Mouse (Mus musculus): ENCODE measurements around the gene Rtbdn. TPM values are rescaled to one million over a fixed set of nuclear protein-coding genes. Genes with fewer than 3 reads are reported as not detected.

Rtbdn gene
- total RNA-seq, 1 experiment, result 0.13 TPM

GRCm38 (mm10) chr8:84911854-84912253 lies 34.9 kb upstream of the Rtbdn start:
- Histone ChIP-seq H3K4me1 (ENCODE audit: control insufficient read depth in 2 of 2, insufficient read depth in 2 of 2, low read length in 2 of 2, poor library complexity in 1 of 2) (peaks cover 0 to 20% of the 10 kb centered on the region in 2 experiments; a peak in 2 of 4 replicates), H3K4me3 (ENCODE audit: insufficient read depth in 1 of 2, low read depth in 1 of 2, low read length in 2 of 2, poor library complexity in 1 of 2, severe bottlenecking in 1 of 2) (peak overlapping the region; percentile 67 to 86; a peak in 2 of 4 replicates), H3K27ac (ENCODE audit: insufficient read depth, low read depth, low read length, poor library complexity, severe bottlenecking) (no peak overlapping the region), H3K36me3 (ENCODE audit: control insufficient read depth, insufficient read depth, low read length, poor library complexity, severe bottlenecking) (peaks cover 18% of the 10 kb centered on the region), H3K9me3 (ENCODE audit: control insufficient read depth, insufficient read depth, low read depth, low read length) (no peaks in the 10 kb centered on the region), H3K9ac (ENCODE audit: insufficient read depth, low read depth, low read length, poor library complexity, severe bottlenecking) (peak overlapping the region; percentile 87; the same call in 1 of the 2 replicates)
- DNase-seq (ENCODE audit: low read depth, low spot score), result no peak
- in situ Hi-C loops (cut with MboI; ENCODE audit: low sequenced_read_pairs in 2 of 2, unreplicated experiment in 2 of 2), result no loop called here
- no peak for TF ChIP-seq ZC3H11A (IDR thresholded peaks at IDR 0.05; ENCODE audit: borderline replicate concordance, low read depth, low read length)
- TF ChIP-seq ZNF384 (IDR thresholded peaks at IDR 0.05; ENCODE audit: low read depth, low read length), result no peak
- no peak for TF ChIP-seq MAFK (IDR thresholded peaks at IDR 0.05; ENCODE audit: insufficient read depth, low read depth, low read length)
- no peak for TF ChIP-seq CHD2 (IDR thresholded peaks at IDR 0.05; ENCODE audit: low read depth, low read length)

GRCm38 (mm10) chr8:84912391-84912790 lies 34.4 kb upstream of the Rtbdn start:
- Histone ChIP-seq H3K9ac (ENCODE audit: insufficient read depth, low read depth, low read length, poor library complexity, severe bottlenecking) (peak overlapping the region; percentile 87), H3K27ac (ENCODE audit: insufficient read depth, low read depth, low read length, poor library complexity, severe bottlenecking) (no peak overlapping the region), H3K36me3 (ENCODE audit: control insufficient read depth, insufficient read depth, low read length, poor library complexity, severe bottlenecking) (peaks cover 18% of the 10 kb centered on the region), H3K4me1 (ENCODE audit: control insufficient read depth in 2 of 2, insufficient read depth in 2 of 2, low read length in 2 of 2, poor library complexity in 1 of 2) (peaks cover 0 to 20% of the 10 kb centered on the region in 2 experiments; a peak in 2 of 4 replicates), H3K9me3 (ENCODE audit: control insufficient read depth, insufficient read depth, low read depth, low read length) (no peaks in the 10 kb centered on the region), H3K4me3 (ENCODE audit: insufficient read depth in 1 of 2, low read depth in 1 of 2, low read length in 2 of 2, poor library complexity in 1 of 2, severe bottlenecking in 1 of 2) (peak overlapping the region; percentile 67 to 86)
- no peak for DNase-seq (ENCODE audit: low read depth, low spot score)
- TF ChIP-seq MAFK (IDR thresholded peaks at IDR 0.05; ENCODE audit: insufficient read depth, low read depth, low read length) (no peak), ZC3H11A (IDR thresholded peaks at IDR 0.05; ENCODE audit: borderline replicate concordance, low read depth, low read length) (no peak), HCFC1 (IDR thresholded peaks at IDR 0.05; ENCODE audit: borderline replicate concordance, insufficient read depth, low read length) (no peak), CHD2 (IDR thresholded peaks at IDR 0.05; ENCODE audit: low read depth, low read length) (no peak), ZNF384 (IDR thresholded peaks at IDR 0.05; ENCODE audit: low read depth, low read length) (no peak)
- in situ Hi-C loops (cut with MboI; ENCODE audit: low sequenced_read_pairs in 2 of 2, unreplicated experiment in 2 of 2), result no loop called here

- peak overlapping the region; percentile 73 for H3K27ac ChIP-seq (ENCODE audit: insufficient read depth, low read depth, low read length, poor library complexity, severe bottlenecking)
- no peaks in the 10 kb centered on the region for H3K9me3 ChIP-seq (ENCODE audit: control insufficient read depth, insufficient read depth, low read depth, low read length)
- peak; percentile 90 for DNase-seq (ENCODE audit: low read depth, low spot score)
- H3K9ac ChIP-seq (ENCODE audit: insufficient read depth, low read depth, low read length, poor library complexity, severe bottlenecking), result peak overlapping the region; percentile 87
- H3K36me3 ChIP-seq (ENCODE audit: control insufficient read depth, insufficient read depth, low read length, poor library complexity, severe bottlenecking), result peaks cover 20% of the 10 kb centered on the region
- H3K4me1 ChIP-seq (ENCODE audit: control insufficient read depth in 2 of 2, insufficient read depth in 2 of 2, low read length in 2 of 2, poor library complexity in 1 of 2), result peaks cover 0 to 23% of the 10 kb centered on the region in 2 experiments; a peak in 2 of 4 replicates
- TF ChIP-seq ZC3H11A (IDR thresholded peaks at IDR 0.05; ENCODE audit: borderline replicate concordance, low read depth, low read length) (no peak), MAFK (IDR thresholded peaks at IDR 0.05; ENCODE audit: insufficient read depth, low read depth, low read length) (no peak), CHD2 (IDR thresholded peaks at IDR 0.05; ENCODE audit: low read depth, low read length) (no peak), ZNF384 (IDR thresholded peaks at IDR 0.05; ENCODE audit: low read depth, low read length) (no peak), HCFC1 (IDR thresholded peaks at IDR 0.05; ENCODE audit: borderline replicate concordance, insufficient read depth, low read length) (no peak)
- H3K4me3 ChIP-seq (ENCODE audit: insufficient read depth in 1 of 2, low read depth in 1 of 2, low read length in 2 of 2, poor library complexity in 1 of 2, severe bottlenecking in 1 of 2), result peak overlapping the region; percentile 67 to 86
- in situ Hi-C loops (cut with MboI; ENCODE audit: low sequenced_read_pairs in 2 of 2, unreplicated experiment in 2 of 2), result no loop called here
These were observed 33.8 kb upstream of the Rtbdn start for GRCm38 (mm10) chr8:84912895-84913501.

GRCm38 (mm10) chr8:84913502-84913900 lies 33.3 kb upstream of the Rtbdn start:
- peak overlapping the region; percentile 73 for H3K27ac ChIP-seq (ENCODE audit: insufficient read depth, low read depth, low read length, poor library complexity, severe bottlenecking)
- TF ChIP-seq MAFK (IDR thresholded peaks at IDR 0.05; ENCODE audit: insufficient read depth, low read depth, low read length) (no peak), ZNF384 (IDR thresholded peaks at IDR 0.05; ENCODE audit: low read depth, low read length) (no peak), CHD2 (IDR thresholded peaks at IDR 0.05; ENCODE audit: low read depth, low read length) (no peak), HCFC1 (IDR thresholded peaks at IDR 0.05; ENCODE audit: borderline replicate concordance, insufficient read depth, low read length) (no peak), ZC3H11A (IDR thresholded peaks at IDR 0.05; ENCODE audit: borderline replicate concordance, low read depth, low read length) (no peak)

More at GRCm38 (mm10) chr8:84913502-84913900, 33.3 kb upstream of the Rtbdn start:
- H3K9me3 ChIP-seq (ENCODE audit: control insufficient read depth, insufficient read depth, low read depth, low read length), result no peaks in the 10 kb centered on the region
- DNase-seq (ENCODE audit: low read depth, low spot score), result no peak
- H3K4me1 ChIP-seq (ENCODE audit: control insufficient read depth in 2 of 2, insufficient read depth in 2 of 2, low read length in 2 of 2, poor library complexity in 1 of 2), result peaks cover 3 to 27% of the 10 kb centered on the region in 2 experiments; a peak in 3 of 4 replicates
- peak overlapping the region; percentile 87 for H3K9ac ChIP-seq (ENCODE audit: insufficient read depth, low read depth, low read length, poor library complexity, severe bottlenecking)
- peaks cover 20% of the 10 kb centered on the region for H3K36me3 ChIP-seq (ENCODE audit: control insufficient read depth, insufficient read depth, low read length, poor library complexity, severe bottlenecking)
- peak overlapping the region; percentile 67 to 86 for H3K4me3 ChIP-seq (ENCODE audit: insufficient read depth in 1 of 2, low read depth in 1 of 2, low read length in 2 of 2, poor library complexity in 1 of 2, severe bottlenecking in 1 of 2)
- in situ Hi-C loops (cut with MboI; ENCODE audit: low sequenced_read_pairs in 2 of 2, unreplicated experiment in 2 of 2), result no loop called here

Measured in ES-E14 (cell line).